Mouse (Mus musculus) thymus, postnatal 25 days (tissue): ENCODE data around the gene Prom2.

ENCODE experiments used
- DNase-seq: peaks from one replicate; pipeline ENCODE4 v3.0.0; 2022

Prom2 gene

DNA sequence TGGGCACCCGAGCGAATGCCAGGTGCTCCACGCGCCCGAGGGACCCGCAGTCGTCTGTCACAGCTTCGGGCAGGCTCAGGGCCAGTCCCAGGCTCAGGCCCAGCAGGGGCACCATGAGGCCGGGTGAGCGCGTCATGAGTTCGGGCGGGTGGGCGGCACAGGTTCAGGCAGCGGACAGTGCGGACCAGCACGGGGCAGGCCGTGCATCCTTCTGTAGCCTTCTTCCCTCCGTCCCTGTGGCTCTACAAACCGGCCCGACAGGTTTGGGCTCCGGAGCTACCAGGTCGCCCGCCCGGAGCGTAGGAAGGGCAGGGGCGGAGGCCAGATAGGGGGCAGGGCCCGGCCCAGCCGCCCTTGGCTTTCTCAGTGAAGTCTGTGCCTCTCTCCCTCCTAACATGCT lies at the start of gene Prom2:
Gene Prom2 (minus strand): TSS at position 283 of the 400 bp plus-strand sequence.
- no peak for DNase-seq

GRCm38 (mm10) chr2:127590840-127591239 lies 49.6 kb upstream of the Prom2 start:
- DNase-seq: peak; percentile 55

GRCm38 (mm10) chr2:127590204-127590603 lies 48.9 kb upstream of the Prom2 start:
- DNase-seq: peak; percentile 59

DNA sequence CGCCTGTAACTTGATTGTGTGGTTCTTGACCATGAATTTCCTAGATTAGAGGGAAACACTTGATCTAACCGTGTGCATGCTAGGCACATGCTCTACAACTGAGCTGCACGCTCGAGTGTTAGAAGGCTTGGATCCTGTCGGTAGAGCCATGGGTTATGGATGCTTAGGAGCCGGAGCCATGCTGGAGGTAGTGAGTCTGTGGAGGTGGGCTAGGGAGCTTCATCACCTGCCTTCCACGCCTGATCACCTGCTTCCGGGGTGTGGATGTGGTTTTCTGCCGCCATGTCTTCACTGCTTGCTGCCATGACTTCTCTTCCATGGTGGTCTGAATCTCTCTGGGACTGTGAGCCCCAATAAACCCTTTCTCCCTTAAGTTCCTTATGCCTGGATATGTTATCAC lies 47.6 kb upstream of the Prom2 start:
- no peak for DNase-seq

GRCm38 (mm10) chr2:127587514-127587844 lies 46.2 kb upstream of the Prom2 start:
- no peak for DNase-seq

- DNase-seq: peak; percentile 83
These were observed 45.6 kb upstream of the Prom2 start, which contains the start of the genes Zfp661 and Mrps5 for GRCm38 (mm10) chr2:127586694-127587513. TSS of gene Zfp661 (minus strand) at chr2:127587094. TSS of gene Mrps5 (plus strand) at chr2:127587222.

- DNase-seq: peak; percentile 91
These were observed 43.2 kb upstream of the Prom2 start for GRCm38 (mm10) chr2:127584436-127584858.

- no peak for DNase-seq
These were observed 32.1 kb upstream of the Prom2 start for GRCm38 (mm10) chr2:127573322-127573721.

- DNase-seq: peak; percentile 92
These were observed 18.1 kb upstream of the Prom2 start for GRCm38 (mm10) chr2:127559070-127559966.

DNA sequence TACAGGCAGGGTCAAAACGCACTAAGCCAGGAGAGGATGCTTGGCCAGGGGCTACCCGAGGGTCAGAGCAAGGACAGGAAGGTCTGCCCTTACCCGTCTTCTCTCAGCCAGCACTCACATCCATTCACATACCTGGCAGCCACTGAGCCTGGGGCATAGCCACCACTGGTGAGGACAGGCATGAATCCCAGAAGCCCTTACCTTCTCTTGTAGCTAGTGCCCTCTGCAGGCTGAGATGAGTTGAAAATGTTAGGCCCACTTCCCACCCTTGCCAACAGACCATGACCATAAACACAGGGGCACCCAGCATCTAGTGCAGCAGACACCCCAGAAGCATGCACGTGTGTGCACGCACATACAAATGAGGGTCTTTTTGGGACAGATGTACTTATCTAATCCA lies 9.8 kb upstream of the Prom2 start:
- DNase-seq: peak; percentile 11

GRCm38 (mm10) chr2:127550446-127550845 lies 9.2 kb upstream of the Prom2 start:
- DNase-seq: no peak

DNA sequence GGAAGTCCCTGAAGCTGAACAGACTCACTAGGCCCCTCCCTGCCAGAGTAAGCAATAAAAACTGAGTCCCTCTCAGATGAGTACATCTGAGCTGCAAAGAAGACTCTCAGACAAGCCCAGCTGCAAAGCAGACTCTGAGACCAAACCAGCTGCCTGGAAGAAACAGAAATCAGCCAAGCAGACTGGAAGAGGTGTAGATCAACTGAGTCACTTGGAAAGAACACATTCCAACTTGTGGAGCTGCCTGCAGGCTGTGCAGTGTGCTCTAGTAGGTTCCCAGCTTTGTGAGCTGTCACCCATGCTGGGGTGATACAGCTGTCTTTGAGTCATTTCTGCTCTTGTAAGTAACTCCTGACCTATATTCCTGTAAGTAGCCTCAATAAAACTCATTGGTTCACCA lies 8.4 kb upstream of the Prom2 start:
- no peak for DNase-seq

DNA sequence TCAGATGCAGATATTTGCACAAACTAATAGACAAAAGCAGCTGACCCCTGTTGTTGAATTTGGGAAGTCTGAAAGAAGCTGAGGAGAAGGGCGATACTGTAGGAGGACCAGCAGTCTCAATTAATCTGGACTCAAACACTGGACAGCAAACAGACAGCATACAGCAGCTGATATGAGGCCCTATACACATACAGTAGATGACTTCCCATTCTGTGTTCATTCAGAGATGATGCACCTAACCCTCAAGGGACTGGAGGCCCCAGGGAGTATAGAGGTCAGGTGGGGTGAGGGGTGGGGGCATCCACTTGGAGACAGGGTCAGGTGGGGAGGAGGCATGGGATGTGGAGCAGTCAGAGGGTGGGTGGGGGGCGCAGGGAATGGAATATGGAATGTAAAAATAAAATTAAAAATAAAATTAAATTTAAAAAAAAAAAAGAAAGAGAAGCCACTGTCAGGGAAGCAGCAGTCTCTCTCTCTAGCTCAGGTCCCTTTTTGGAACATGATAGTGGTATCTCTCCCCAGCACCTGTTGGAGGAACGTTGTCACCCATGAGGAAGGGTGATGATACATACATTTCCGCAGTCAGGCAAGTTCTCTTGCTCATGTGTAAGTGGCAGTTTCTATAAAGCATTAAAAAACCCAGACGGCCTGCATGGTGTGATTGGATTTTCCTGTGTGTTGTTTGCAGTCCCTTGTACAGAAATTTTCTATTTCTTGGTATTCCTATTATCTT lies 7.2 kb upstream of the Prom2 start:
- DNase-seq: no peak

DNA sequence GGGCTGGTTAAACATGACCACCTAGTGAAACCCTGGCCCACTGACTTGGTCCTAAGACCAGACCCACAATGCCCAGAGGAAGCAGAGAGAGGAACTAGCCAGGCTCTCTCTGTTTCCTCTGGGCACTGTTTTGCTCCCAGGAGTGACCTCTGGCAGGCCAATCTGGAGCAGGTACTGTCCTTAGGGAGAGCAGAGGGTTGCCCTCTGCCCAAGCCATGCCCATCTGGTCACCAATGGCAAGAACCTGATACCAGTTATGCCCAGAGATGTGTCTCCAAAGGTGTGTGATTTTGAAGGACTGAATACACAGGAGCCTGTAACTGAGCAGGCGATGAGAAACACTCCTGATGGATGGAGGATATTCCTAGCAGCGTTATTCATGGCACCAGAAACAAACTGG lies 430 bp upstream of the Prom2 start:
- no peak for DNase-seq

DNA sequence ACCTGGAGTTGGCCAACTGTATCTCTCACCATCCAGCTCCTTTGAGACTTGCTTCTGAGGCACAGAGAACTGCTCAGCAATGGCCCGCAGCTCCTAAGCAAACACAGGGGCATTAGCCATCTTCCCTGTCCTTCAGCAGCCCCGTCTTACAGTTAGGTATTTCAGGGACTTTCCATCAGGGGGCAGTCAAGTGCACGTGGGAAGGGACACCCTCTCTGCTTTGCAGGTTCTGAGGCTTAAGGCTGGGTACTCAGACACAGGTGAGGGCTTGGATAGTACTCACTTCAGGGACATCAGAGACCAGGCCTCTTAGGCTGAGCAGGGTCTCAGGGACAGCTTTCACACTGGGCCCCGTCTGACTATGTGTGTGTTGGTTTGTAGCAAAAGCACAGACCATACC lies 1.8 kb downstream of the Prom2 start:
- peak; percentile 16 for DNase-seq

- no peak for DNase-seq
These were observed 3.7 kb downstream of the Prom2 start for GRCm38 (mm10) chr2:127537548-127537947.

DNA sequence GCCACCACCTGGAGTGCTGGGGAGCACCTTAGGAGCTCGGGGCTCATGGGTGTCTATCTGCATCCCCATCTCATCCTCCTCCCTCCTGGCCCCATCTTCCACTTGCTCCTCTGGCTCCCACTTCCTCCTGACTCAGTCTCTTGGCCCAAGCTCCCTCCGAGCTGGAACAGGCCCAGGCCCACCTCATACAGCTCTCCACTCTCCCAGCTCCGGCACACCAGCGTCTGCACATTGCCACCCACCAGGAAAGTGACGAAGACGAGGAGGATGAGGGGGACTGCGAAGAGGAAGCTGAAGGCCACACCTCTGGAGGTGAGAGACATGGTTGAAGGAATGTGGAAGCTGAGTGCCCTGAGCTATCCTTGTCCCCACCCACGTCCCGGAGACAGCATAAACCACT lies 5.9 kb downstream of the Prom2 start:
- no peak for DNase-seq

GRCm38 (mm10) chr2:127532379-127532778 lies 8.9 kb downstream of the Prom2 start:
- no peak for DNase-seq

- no peak for DNase-seq
These were observed 9.7 kb downstream of the Prom2 start for GRCm38 (mm10) chr2:127531592-127531991.

DNA sequence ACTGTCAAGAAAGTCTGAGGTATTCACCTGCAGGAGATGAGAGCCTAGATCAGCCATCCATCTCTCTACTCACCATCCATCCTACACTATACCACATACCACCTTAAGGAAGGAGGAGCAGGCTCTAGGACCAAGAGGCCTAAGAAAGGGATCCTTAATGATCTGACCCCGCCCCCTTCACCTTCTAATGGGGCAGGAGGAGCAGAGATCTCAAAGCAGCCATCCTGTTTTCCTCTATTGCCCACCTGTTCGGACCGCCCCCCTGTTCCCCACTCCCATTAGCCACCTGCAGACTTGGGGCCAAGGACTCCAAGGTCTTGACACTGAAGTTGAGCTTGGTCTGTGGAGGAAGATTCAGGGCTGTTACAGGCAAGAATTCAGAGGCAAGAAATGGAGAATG lies 10.8 kb downstream of the Prom2 start:
- no peak for DNase-seq

DNA sequence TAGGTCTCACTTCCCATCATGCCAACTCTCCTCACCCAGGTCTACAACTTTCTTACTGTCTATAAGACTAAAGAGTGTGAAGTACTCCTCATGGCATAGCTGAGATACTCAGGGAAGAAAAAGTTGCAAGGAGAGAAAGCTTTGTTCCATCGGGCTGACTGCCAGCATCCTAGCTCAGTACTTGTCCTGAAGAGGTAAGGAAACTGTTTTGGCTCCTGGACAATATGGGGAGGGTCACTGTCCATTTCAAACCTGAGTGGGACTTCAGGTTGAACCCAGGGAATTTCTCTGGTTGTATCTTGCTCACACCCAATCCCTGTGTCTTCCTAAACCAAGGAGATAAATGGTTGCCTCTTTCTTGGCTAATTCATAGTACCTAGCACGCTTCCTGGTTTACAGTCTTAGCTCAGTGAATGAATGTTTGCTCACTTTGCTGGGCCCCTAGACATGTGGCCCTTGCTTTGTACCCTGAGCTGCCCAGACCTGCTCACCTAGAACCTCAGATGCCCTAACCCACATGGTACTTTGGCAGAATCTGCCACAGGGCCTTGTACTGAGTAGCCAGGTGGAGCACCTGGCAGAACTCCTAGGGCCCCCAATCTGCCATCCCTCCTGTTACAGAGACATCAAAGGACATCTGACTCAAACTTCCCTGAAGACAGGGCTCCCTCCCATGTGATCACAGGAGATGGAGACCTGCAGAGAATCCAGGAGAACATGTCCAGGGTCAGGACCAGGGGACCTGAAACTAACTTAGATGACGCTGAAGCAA lies 16.1 kb downstream of the Prom2 start:
- DNase-seq: no peak
